Mouse (Mus musculus): Measurements from ENCODE around the gene Ccdc91.

GRCm38 (mm10) chr6:147559316-147559715 lies 83.7 kb downstream of the Ccdc91 start:
- no peak for TF ChIP-seq EP300 (IDR thresholded peaks at IDR 0.05; ENCODE audit: low read length)
- TF ChIP-seq POLR2A (IDR thresholded peaks at IDR 0.05; ENCODE audit: low read depth, low read length) = no peak
- TF ChIP-seq ZC3H11A (IDR thresholded peaks at IDR 0.05; ENCODE audit: low read depth, low read length) = no peak
- TF ChIP-seq BHLHE40 (IDR thresholded peaks at IDR 0.05; ENCODE audit: low read depth, low read length) = no peak
- TF ChIP-seq CTCF (conservative IDR thresholded peaks at IDR 0.05 in 1 of 2, IDR thresholded peaks at IDR 0.05 in 1 of 2; ENCODE audit: low read depth in 2 of 2, low read length in 2 of 2) = no peak
- no peak for TF ChIP-seq NELFE (IDR thresholded peaks at IDR 0.05; ENCODE audit: low read depth, low read length)
- TF ChIP-seq MEF2A (IDR thresholded peaks at IDR 0.05; ENCODE audit: borderline replicate concordance, low read depth, low read length) = no peak
- no peak for TF ChIP-seq E2F4 (IDR thresholded peaks at IDR 0.05; ENCODE audit: insufficient replicate concordance, low read depth, low read length)
- TF ChIP-seq ELF1 (IDR thresholded peaks at IDR 0.05; ENCODE audit: low read depth, low read length) = no peak
- TF ChIP-seq MXI1 (IDR thresholded peaks at IDR 0.05; ENCODE audit: low read depth, low read length) = no peak
